Comparison of ENCODE assay signal across 47 mouse cellular contexts in the genomic region with DNA sequence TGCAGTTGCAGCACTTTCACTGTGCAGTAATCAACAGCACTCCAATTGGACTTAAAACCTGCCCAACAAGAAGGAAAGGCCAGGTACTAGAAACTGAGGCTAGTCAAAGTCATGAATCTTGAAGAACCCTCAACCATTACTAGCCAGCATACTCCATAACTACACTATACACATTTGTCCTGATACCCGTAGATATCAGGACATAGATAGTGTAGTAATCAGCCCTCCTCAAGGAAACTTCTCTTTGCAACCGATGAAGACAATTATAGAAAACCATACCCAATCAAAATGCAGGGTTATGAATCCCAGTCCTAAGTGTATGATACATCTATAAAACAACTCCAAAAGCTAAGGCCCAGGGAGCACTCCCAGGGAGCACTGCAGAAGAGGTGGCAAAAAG. TPM values are rescaled to one million over a fixed set of nuclear protein-coding genes. Genes with fewer than 3 reads are reported as not detected.
"Had no signal": no experiment of that assay in that cellular context is flagged by ENCODE, and none has a peak within 500 bp of the region (broad histone marks: within the 10 kb centered on the region; RNA-seq: fewer than 3 reads in every experiment).

No protein-coding gene starts in this region.

- H3K27ac ChIP-seq: heart, embryonic 10.5 days; heart, embryonic 13.5 days; heart, embryonic 15.5 days; hindbrain, embryonic 10.5 days; hindbrain, embryonic 12.5 days; hindbrain, embryonic 13.5 days; hindbrain, embryonic 14.5 days; hindbrain, embryonic 15.5 days; hindbrain, postnatal 0 days; intestine, embryonic 15.5 days; kidney, embryonic 15.5 days; kidney, postnatal 0 days; layer of hippocampus, adult 2 months; left cerebral cortex, adult 2 months had no signal

- DNase-seq: heart, postnatal 10 days; heart, postnatal 14 days; heart, postnatal 36 days; heart, postnatal 4 days; kidney, adult 11 months; kidney, adult 18-20 months; kidney, adult 2 months; kidney, adult 8-10 months; kidney, adult 9 months; kidney, postnatal 10 days; kidney, postnatal 14 days; kidney, postnatal 25 days; kidney, postnatal 36 days; kidney, postnatal 4 days; layer of hippocampus, adult 9-11 months; layer of hippocampus, postnatal 36 days had no signal

- H3K4me3 ChIP-seq: heart, embryonic 10.5 days; heart, embryonic 12.5 days; heart, embryonic 13.5 days; heart, embryonic 15.5 days; hindbrain, embryonic 10.5 days; hindbrain, embryonic 12.5 days; hindbrain, embryonic 13.5 days; hindbrain, embryonic 15.5 days; intestine, embryonic 15.5 days; kidney, embryonic 15.5 days; layer of hippocampus, adult 2 months; left cerebral cortex, adult 2 months had no signal

- H3K4me1 ChIP-seq: heart, embryonic 12.5 days; heart, embryonic 15.5 days; hindbrain, embryonic 10.5 days; hindbrain, embryonic 12.5 days; hindbrain, embryonic 15.5 days; intestine, embryonic 15.5 days; kidney, embryonic 15.5 days had no signal

- H3K9ac ChIP-seq: heart, embryonic 12.5 days; heart, embryonic 13.5 days; heart, embryonic 15.5 days; hindbrain, embryonic 12.5 days; hindbrain, embryonic 13.5 days; hindbrain, embryonic 14.5 days; hindbrain, embryonic 15.5 days; intestine, embryonic 15.5 days; kidney, embryonic 15.5 days had no signal

- H3K27me3 ChIP-seq: heart, embryonic 12.5 days; heart, embryonic 13.5 days; heart, embryonic 15.5 days; hindbrain, embryonic 12.5 days; hindbrain, embryonic 13.5 days; hindbrain, embryonic 15.5 days; intestine, embryonic 15.5 days; kidney, embryonic 15.5 days had no signal

- H3K36me3 ChIP-seq: heart, embryonic 10.5 days; heart, embryonic 12.5 days; heart, embryonic 13.5 days; heart, embryonic 15.5 days; hindbrain, embryonic 10.5 days; hindbrain, embryonic 12.5 days; hindbrain, embryonic 13.5 days; hindbrain, embryonic 15.5 days; intestine, embryonic 15.5 days; kidney, embryonic 15.5 days had no signal

- H3K9me3 ChIP-seq: heart, embryonic 10.5 days; heart, embryonic 12.5 days; heart, embryonic 13.5 days; heart, embryonic 15.5 days; hindbrain, embryonic 10.5 days; hindbrain, embryonic 12.5 days; hindbrain, embryonic 13.5 days; hindbrain, embryonic 15.5 days; intestine, embryonic 15.5 days; kidney, embryonic 15.5 days had no signal

RNA-seq across cellular contexts. Expression of a gene that starts 53.9 kb away (rescaled TPM):
- total RNA-seq: heart, postnatal 10 days; heart, postnatal 14 days; heart, postnatal 25 days; heart, postnatal 36 days; heart, postnatal 4 days; hematopoietic stem cell, adult 5-6 weeks; hindbrain, postnatal 0 days; layer of hippocampus, adult 2 months; layer of hippocampus, adult 8-10 months; layer of hippocampus, postnatal 10 days; layer of hippocampus, postnatal 25 days; left cerebral cortex, adult 18-20 months had no signal
- polyA plus RNA-seq: heart, embryonic 10.5 days; heart, embryonic 11.5 days; heart, embryonic 12.5 days; heart, embryonic 13.5 days; heart, embryonic 14.5 days; heart, embryonic 15.5 days; heart, embryonic 16.5 days; heart, postnatal 0 days; hindbrain, embryonic 10.5 days; hindbrain, embryonic 12.5 days; hindbrain, embryonic 14.5 days; hindbrain, embryonic 15.5 days; inflammation-experienced regulatory T-cells, adult 6 months; intestine, embryonic 14.5 days; intestine, embryonic 15.5 days; intestine, embryonic 16.5 days; intestine, postnatal 0 days; kidney, adult 2 months; kidney, embryonic 14.5 days; kidney, embryonic 15.5 days; kidney, embryonic 16.5 days; kidney, postnatal 0 days had no signal
